Mouse (Mus musculus) adrenal gland, adult (tissue): ENCODE data around the gene Slc25a34.
A peak's percentile ranks its signal among the peaks of the same experiment; 100 is the strongest.

Experiments used
- DNase-seq, 2 experiments: peaks; one replicate each; pipeline ENCODE4 v3.0.0; 2022 to 2023; ENCODE audit warnings: low spot score in 1 of 2; ENCODE audit not compliant: inconsistent age in 2 of 2

Slc25a34 gene

GRCm38 (mm10) chr4:141591547-141591946 is 32.1 kb downstream of the Slc25a34 start:
- DNase-seq = peak in 1 of 2 experiments; percentile 75

- no peak for DNase-seq
Measured at GRCm38 (mm10) chr4:141583919-141584318, 39.7 kb downstream of the Slc25a34 start.

DNA sequence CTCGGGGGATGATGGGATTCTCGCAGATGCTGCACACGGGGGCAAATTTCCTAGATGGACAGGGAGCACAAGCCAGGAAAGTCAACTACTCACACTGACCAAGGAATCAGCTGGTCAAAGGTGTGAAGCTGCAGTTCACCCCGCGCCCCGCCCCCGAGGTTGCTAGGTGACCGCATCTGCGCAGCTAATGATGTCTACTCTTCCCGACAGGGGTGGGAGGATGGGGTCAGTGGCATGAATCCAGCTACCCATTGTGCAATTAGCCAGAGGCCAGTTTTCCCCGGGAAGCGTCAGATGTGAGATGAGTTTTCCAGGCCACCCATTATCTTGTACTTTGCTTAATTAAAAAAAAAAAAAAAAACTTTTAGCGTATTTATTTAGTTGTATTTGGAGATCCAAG is 42.6 kb downstream of the Slc25a34 start:
- no peak for DNase-seq

GRCm38 (mm10) chr4:141578833-141579232 is 44.8 kb downstream of the Slc25a34 start:
- DNase-seq = peak; percentile 22 to 60

GRCm38 (mm10) chr4:141576877-141577276 is 46.7 kb downstream of the Slc25a34 start:
- no peak for DNase-seq

DNA sequence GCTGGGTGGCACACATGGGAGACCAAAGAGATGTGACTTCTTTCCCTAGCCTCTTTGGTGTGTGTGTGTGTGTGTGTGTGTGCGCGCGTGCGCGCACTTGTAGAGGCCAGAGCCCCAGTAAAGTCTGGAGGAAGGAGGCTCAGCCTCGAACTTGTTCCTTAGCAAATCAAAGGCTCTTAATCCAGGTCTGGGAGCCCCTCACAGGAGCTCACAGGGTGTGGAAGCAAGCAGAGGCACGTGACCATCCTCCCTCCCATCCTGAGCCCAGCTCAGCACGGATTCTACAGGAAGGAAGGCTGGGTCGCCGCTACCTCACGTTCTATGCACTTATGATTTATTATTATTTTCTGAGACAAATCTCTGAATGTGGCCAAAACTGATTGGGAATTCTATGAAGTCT is 47.2 kb downstream of the Slc25a34 start:
- no peak for DNase-seq

DNA sequence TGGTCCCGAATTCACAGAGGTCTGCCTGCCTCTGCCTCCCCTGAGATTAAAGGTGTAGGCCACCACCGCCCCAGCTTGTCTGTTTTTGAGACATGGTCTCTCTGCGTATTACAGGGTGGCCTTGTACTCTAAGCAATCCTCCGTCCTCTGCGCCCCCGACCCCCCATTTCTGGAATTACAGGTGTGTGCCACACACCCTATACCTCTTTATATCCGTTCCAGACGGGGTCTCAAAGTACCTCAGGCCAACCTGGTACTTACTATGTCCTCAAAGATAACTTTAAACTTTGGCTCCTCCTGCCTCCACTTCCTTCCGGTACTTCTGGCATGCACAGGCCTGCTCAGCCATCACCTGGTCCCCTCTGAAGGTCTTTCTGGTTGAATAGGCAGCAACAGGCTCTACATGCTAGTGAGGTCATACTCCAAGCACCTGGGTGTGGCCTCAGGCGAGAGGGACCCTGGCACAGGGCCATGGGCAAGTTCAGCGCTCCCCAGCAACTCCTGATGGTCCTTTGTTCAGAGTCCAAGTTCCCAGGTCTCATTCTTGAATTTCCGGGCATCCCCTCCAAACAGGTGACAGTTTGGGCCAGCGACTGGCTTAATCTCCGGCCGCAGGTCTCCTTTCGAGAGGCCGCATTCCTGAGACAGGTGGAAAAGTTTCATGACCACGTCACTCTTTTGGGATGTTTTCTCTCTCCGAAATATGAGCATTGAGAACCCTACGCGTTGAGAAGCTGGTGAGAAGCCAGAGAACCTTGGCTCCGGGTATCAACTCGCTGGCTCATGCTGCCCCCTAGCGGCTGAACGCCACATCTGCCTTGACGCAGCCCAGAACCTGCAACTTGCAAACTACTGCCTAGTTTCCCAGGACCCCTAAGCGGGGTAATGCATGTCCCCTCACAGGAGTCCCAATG is 48.6 kb downstream of the Slc25a34 start:
- peak; percentile 89 to 96 for DNase-seq

GRCm38 (mm10) chr4:141573359-141573966 is 50.2 kb downstream of the Slc25a34 start:
- peak; percentile 92 to 96 for DNase-seq

- peak; percentile 42 to 75 for DNase-seq
Measured at GRCm38 (mm10) chr4:141572668-141573358, 50.8 kb downstream of the Slc25a34 start.

- peak; percentile 25 to 51 for DNase-seq
Measured at GRCm38 (mm10) chr4:141571934-141572333, 51.7 kb downstream of the Slc25a34 start.

- DNase-seq = peak; percentile 76 to 90
Measured at GRCm38 (mm10) chr4:141571337-141571739, 52.3 kb downstream of the Slc25a34 start.

GRCm38 (mm10) chr4:141570821-141571220 is 52.8 kb downstream of the Slc25a34 start:
- no peak for DNase-seq

DNA sequence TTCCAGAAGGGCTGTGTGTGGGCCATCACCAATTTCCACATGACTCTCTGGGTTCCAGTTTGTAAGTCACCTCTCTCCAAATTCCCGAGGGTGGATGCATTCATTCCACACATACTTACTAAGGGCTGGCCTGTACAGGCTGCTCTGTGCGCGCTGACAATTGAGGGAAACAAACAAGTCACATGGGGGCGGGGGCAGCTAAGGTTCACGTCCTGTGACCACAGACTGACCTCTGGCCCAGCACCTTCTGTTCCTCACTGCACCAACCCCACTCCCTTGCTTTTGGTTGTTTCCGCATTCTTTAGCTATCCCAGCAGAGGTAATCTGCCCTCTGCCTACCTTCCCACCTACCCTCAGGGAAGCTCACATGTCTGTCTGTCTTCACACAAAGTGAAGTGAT is 53.6 kb downstream of the Slc25a34 start:
- peak; percentile 66 to 80 for DNase-seq

GRCm38 (mm10) chr4:141568966-141569365 is 54.7 kb downstream of the Slc25a34 start:
- peak; percentile 26 to 73 for DNase-seq
